Mouse (Mus musculus) natural killer cell, adult 2 months (primary cell): ENCODE data around the gene Clcnka.

Source experiments
- DNase-seq, 2 experiments: peaks; one replicate each; pipeline ENCODE4 v3.0.0; 2022; ENCODE audit warnings: low spot score in 2 of 2

Gene Clcnka

DNA sequence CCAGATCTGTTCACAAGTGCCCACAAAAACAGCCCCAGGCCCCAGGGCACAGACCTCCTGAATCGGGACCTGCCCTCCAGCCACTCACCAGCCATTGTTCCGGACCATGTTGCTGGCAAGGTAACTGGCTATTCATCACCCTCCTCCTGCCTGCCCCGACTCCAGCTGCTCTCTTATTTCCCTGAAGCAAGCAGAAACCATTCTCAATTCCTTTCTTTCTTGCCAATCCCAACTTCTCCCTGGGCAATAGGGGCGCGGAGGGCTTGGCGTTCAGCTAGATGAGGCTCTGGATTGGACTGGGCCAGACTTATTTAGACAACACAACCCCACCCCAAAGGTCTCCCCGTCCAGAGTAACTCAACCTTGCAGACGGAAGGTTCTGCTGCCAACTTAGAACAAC is 18.9 kb downstream of the Clcnka start:
- no peak for DNase-seq

DNA sequence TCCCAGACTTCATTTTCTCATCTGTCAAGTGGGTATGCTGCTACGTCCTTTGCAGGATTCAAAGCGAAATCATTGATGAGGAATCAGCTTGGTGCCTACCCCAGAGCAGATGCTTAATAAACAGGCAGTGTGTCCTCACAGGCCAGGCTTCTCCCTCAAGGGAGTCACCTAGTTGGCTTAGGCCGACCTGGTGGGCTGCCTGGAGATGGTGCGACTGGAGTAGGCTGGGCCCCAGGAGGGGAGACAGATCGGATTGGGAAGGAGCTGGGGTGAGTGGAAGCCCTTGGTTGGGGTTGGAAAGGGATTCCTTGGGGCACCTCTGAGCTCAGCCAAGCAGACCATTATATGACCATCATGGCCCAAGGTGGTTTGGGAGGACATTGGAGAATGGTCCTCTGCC is 26.1 kb downstream of the Clcnka start:
- no peak for DNase-seq

DNA sequence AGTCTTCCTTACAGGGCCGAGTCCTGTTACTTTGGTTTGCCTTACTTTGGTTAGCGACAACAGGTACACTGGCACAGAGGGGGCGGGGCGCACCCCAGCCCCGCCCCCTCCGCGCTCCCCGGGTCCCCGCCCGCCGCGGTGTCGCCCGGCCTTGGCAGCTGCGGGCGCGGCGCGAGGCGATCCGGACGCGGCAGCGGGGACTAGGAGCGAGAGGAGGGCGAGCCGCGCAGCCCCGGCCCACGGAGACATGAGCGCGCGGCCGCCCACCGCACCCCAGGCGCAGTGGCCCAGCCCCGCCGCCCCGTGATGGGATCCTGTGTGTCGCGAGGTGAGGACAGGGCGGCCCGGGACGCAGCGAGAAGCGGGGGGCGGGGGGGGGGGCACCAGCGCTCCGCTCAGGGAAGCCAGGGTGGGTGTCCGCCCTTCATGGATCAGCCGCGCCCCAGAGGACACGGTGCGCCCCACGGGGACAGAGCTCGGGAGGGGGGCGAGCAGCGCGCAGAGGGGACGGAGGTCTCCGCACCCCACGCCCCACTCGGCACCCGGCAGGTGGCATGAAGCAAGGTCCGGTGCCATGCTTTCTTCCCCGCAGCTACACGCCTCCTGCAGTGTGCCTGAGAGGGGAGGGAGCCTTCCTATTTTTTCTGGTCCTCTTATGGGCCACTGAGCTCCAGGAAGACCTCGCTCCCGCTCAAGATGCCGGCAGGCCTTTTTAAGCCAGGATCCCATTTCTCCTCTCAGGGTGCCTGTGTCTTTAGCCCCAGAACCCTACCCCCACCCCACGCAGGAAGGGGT is 30.3 kb downstream of the Clcnka start, which contains the start of gene Fam131c:
Gene Fam131c, plus strand, starts transcription at position 224 of the 795 bp plus-strand sequence.
- no peak for DNase-seq

DNA sequence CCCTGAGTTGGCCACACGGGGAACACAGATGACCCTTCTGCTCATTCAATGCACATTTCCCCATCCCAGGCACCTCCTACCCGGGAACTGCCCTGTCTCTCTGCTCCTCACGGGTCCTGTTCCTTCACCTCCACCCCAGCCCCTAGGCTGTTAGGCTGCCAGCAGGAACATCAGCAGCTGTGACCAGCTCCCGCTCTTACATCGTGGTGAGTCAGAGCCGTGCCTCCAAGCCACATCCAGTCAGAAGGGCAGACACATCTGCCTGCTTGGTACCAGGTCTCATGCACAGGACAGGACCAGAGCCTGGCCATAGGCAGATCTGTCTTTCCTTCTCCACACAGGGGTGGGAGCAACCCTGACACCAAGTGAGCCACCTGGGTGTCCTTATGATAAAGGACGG is 32.6 kb downstream of the Clcnka start:
- DNase-seq: no peak

DNA sequence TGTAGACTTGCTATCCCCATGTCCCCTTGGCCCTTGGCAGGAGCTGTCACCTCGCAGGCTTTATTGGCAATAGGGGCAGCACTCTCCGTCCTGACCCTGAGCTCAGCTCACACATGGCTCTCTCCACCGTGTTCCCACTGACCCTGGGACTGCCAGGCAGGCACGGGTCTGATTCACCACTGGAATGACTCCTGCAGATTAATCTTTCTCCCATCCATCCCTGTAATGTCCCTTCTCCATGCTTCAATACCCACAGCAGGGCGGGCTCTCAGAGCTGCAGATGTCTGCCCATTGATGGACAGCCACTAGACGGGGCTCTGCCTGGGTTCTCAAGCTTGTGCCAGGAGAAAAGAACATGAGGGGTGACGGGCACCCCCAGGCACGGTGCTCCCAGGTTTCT is 33.4 kb downstream of the Clcnka start:
- no peak for DNase-seq

DNA sequence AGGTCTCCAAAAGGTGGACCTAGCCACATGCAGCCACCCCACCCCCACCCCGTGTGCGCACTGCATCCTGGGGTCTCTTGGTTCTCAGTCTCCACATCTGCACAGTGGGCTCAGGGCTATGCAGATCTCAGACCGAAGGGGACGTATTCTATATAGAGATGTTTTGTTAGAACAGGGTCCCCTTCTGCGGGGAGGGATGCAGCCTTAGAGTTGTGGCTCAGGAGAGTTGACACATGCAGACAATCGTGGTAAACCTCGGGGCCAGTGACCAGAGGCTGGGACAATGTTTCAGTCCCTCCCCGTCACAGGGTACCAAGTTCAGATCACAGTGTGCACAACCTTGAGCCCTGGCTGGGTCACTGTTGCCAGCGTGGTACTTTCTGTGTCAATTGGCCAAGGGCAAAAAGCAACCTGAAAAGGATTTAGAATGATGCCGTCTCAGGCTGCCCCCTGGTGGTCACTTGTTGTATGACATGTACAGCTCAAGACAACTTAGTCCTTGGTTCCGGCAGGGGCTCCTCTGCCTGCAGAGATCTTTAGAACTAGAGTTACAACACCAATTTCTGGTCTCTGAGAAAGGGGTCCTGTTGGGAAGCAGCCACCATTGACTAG is 35.5 kb downstream of the Clcnka start:
- DNase-seq: peak; percentile 42 to 69

DNA sequence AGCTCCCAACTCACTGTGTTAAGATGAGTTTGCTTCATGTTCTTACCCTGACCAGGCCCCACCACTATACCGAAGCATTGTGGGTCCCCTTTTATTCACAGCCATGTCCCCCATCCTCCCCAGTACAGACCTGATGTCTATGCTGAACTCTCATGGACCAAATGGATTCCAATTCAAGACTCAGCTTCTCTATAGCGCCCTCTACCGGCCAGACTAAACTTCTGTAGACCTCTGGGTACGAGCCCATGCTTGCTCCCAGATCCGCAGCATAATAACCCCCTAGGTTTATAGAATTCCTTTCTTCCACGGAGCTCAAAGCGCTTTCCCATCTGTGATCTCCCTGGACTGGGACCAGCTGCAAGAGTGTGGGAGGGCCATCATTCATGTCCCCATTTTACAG is 37.7 kb downstream of the Clcnka start:
- peak in 1 of 2 experiments; percentile 26 for DNase-seq

DNA sequence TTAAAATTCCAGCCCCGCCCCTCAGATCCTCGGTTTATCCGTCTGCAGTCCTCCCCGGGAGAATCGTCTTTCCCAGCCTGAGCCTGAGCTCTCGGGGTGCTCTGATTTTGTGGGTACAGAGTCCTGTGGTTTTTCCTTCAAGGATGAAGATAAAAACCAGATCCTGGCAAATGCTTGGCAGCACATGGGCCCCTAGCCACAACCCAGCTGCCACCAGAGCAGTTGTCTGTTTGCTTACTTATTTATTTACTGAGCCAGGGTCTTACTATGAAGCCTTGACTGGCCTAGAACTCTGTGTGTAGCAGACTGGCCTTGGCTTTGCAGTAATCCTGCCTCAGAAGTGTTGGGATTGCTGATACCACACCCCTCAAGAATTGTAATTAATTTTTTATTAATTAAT is 39.3 kb downstream of the Clcnka start:
- DNase-seq: no peak

DNA sequence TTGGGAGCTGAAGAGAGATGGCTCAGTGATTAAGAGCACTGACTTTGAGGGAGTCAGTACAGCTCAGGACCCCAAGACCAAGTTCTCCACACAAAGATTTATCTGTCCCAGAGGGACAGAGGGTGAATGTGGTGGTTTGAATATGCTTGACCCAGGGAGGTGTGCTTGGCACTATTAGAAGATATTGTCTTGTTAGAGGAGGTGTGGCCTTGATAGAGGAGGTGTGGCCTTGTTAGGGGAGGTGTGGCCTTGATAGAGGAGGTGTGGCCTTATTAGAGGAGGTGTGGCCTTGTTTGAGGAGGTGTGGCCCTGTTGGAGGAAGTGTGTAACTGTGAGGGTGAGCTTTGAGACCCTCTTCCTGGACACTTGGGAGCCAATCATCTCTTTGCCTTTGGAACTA is 40.7 kb downstream of the Clcnka start:
- no peak for DNase-seq

DNA sequence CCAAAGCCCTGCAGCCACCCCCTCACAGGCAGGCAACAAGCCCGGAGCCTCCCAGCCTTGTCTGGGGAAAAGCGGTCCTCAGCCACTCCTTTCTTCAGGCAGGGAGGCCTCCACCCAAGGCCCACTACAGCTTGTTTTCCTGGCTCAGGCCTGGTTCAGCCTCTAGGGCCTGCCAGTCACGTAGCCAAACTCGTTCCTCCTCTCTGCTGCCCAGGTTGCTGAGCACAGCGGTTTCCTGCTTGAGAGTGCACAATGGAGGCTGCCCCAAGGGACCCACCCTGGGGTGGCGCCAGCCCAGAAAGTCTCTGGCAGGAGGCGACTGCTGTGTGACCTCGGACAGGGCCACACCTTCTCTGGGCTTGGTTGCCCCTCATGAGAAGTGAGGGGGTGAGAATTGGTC is 44.7 kb downstream of the Clcnka start:
- peak in 1 of 2 experiments; percentile 51 for DNase-seq

DNA sequence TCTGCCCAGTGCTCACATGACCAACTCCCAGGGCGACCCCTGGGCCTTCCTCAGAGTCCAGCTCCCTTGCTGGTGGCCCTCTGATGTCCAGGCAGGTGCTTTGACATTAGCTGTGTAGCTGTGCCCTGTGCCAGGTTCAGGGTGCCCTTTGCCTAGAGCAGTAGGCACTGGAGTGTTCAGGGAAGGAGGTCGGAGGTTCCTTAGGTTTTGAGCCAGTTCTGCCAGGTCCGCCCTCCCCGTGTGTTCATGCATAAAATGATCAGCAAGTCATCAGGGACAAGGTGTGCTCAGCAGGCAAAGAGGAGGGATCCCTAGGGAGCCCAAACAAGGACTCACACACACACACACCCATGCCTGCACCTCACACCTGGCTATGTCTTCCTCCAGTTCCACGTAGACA is 45.5 kb downstream of the Clcnka start:
- no peak for DNase-seq

DNA sequence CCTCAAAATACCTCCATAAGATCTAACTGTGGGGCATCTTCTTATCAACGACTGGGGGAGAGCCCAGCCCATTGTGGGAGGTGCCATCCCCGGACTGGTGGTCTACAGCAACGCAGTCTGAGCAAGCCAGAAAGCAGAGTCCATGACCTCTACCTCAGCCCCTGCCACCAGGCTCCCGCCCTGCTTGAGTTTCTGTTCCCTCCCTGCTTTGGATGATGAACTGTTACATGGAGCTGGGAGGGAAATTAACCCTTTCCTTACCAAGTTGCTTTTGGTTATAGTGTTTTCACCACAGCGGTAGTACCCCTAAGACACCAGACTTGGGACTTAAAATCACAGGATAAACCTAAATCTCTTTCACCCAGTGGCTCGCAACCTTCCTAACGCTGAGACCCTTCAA is 46.6 kb downstream of the Clcnka start:
- DNase-seq: no peak

DNA sequence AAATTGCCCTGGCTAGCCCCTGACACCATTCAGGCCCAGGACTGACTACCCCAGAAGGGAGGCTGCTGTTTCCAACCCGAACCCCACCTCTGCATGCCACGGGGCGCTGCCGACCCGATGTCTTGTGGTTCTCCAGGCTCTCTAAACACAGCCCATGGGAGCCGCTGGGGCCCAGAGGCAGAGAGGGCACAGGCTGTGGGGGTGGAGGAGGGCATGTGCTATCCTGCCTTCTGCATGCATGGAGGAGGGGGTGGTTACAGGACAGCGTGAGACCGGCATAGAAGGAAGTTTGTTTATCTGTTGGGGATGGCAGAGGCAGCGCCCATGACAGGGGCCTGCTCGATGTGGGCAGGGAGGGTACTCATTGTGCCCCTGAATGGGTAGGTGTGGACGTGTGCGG is 48.5 kb downstream of the Clcnka start:
- DNase-seq: no peak

DNA sequence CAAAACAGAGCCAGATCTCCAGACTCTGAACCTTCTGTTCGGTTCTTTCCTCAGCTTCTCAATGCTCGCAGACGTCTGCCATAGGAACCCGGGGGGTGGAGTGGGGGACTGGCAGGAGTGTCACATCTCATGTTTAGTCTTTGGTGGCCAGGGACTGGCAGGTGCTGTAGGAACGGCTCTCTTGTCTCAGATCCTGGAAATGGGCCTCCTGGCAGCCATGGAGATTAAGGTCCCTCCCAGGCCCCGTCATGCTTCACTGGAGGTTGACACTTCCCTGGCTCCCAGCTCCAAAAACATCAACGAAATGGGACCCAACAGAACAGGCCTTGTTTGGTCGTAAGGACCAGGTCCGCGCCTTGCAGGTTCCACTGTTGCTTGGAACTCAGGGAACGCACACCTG is 49.9 kb downstream of the Clcnka start:
- DNase-seq: no peak

DNA sequence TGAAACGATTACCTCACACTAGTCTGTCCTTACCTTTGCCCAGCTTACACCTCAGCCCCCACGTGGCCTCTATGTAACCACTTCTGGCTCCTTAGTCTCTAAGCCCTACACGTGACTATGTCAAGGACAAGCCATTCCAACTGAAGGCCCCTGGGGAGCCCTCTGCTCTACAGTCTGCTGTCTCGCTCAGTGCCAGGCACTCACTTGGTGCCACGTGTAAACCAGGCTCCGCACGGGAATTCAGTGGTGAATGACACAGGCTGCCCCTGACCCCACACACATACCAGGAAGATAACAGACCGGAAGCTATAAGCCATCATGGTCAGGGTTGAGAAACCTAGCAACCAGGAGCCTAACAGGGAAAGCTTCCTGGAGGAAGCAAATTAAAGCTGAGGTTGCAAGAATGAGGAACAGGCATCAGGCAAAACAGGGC is 51.1 kb downstream of the Clcnka start:
- DNase-seq: no peak

DNA sequence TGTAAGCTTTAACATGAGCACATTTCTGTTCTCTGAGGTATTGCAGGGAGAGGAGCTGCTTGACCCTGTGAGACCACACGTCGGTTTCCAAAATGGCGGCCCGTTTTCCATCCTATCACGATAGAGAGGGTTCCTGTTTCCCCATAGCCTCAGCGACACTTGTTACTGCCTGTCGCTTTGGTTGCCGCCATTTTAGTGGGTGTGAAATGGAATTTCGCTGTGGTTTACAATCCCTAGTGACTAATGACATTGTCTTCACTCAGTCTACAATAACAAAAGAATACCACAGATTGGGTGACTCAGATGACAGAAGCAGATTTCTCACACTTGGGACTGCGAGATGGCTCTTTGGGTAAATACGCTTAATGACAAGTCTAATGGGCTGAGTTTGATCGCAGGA is 53.3 kb downstream of the Clcnka start:
- DNase-seq: no peak

DNA sequence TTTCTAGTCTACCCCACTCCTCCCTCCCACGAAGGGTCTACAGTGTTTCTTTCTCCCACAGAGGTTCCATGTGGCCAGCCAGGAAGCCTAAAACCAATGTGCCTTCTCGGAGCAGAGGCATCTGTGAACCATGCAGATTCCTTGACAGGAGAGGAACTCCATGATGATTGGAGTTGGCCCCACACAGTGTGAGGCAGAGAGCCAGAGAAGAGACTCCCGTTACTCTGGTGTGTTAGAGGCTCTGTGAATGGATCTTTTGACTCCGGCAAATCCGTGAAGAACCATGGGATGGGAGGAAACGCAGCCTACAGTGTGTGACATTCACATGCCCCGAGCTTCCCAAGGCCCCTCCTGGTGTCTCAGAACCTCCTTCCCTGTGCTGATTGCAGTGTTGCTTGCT is 55.0 kb downstream of the Clcnka start:
- no peak for DNase-seq

DNA sequence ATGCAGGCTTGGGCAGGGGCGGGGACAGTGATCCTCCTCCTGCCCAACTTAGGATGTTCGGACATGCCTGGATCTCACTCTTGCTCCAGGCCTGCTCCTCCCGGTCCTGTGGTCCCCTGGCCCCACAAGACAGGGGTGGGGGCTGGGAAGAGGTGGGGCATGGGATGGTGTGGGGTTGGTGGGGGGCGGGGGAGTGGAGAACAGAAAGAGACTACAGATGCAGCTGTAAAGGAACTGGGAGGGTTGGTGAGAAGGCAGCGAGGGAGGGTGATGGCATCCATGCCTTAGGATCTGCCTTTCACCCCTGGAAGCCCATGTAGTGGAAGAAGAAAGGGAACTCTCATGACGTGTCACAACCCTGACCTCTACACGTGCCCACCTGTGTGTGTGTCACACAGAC is 57.0 kb downstream of the Clcnka start:
- DNase-seq: no peak

DNA sequence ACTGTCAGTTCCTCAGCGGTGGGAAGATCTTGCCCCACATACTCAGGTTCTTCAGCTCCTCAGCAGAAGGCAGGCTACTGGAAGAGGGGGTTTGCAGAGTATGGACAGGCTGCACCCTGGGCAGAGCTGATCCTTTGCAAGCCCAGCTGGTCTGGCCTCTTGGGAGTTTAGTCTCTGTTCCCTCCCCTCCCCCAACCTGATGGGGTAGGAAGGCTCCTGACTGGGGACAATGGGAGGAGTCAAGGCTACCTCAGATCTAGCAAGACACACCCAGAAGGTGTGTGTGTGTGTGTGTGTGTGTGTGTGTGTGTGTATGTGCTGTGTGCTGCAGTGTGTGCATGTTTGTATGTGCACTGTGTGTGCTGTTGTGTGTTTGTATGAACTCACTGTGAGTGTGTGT is 59.7 kb downstream of the Clcnka start:
- DNase-seq: no peak

DNA sequence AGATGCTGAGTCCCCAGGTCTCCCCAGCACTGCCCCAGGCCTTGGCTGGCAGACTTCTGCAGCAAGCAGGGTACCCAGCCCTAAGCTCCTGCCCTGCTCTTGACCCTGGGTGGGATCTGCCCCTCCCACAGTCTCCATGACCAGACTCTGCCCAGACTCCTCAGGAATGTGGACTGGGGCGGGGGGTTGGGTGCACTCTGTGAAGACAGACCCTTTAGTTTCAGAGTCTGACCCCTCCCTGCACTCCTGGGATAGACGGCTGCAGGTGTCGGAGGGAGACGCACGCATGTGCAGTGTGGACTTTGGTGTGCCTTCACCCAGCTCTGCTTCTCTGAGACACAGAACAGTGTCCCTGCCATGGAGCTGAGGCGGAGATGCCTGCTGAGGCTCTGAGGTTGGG is 60.5 kb downstream of the Clcnka start:
- no peak for DNase-seq

DNA sequence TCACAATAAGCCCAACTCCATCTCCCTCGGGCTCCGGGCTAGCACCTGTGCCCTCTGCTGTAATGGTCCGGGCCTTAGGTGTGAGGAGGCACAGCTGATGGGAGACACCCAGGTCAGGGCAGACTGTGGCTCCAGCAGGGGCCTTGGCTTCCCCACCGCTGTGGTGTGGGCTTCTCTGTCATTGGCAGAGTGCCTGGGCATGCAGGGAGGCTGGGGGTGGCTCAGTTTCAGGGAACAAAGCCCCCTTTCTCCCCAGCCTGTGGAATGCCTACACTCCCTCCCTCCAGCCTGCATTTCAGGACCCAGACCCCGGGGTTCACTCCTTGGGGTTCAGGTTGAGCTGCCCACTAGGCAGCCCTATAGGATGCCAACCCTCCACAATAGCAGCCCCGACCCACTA is 62.3 kb downstream of the Clcnka start:
- no peak for DNase-seq

DNA sequence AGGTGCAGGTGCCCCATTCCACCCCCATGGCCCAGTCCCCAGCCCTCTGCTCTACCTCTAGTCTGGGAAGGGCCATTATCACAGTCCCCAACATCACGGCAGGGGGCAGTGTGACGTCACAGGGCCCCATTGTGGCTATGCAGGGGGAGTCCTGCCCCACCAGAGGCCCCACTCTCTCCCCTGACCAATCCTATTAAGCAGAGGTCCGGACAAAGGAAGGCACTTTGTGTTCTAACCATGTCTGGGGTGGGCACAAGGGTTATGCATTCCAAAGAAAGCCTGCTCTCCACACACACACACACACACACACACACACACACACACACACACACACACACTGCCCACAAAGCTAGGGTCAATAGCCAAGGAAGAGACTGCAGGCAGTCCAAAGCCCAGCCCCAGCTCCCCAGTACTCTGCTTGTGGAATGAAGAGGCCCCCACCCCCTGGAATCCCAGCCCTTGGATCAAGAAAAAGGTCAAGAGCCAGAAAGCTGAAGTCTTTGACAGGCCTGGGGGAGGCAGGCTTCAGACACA is 63.2 kb downstream of the Clcnka start:
- no peak for DNase-seq

DNA sequence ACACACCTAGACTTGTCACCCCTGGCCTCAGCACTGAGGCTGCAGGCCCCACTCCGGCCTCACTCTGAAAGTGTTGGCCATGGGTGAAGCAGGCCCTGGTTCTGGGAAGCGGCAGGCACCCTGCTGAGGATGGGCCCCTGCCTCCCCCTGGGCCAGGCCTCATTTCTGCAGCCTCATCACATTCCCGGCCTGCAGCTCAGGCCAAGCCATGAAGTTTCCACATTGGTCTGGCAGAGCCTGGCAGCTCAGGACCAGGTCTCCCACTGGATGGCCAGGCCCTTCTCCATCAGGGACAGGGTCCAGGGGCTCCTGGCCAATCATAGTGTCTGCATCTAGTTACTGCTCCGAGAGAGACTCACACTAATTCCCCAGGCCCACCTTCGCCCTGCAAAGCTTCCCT is 63.8 kb downstream of the Clcnka start:
- no peak for DNase-seq
